Mouse (Mus musculus): ENCODE data around the gene Gm17728.

DNA sequence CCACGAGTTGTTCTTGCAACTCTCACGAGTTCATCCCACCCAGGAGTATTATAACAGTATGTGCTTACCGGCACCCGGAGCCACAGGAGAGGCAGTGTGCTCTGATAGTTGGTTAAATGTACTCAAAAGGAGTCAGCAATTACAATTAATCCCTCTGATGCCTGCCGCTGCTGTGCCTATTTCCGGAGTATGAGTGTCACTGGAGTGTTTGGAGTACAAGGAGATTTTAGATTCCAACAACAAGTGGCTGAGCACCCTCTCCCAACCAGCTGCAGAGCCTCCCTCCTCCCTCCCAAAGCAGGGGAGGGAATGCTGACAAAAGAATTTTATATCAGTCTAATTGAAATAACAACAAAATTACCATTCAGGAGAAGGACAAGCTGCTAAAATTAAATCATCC, 14.2 kb upstream of the Gm17728 start:
- no peak for TF ChIP-seq TAL1 (IDR thresholded peaks at IDR 0.05; ENCODE audit: low read length)
- TF ChIP-seq CTCF (IDR thresholded peaks at IDR 0.05 in 2 of 3, conservative IDR thresholded peaks at IDR 0.05 in 1 of 3; ENCODE audit: control insufficient read depth in 1 of 3, insufficient read depth in 1 of 3, low read depth in 2 of 3, low read length in 3 of 3, poor library complexity in 1 of 3, severe bottlenecking in 1 of 3) = no peak
- no peak for TF ChIP-seq EP300 (IDR thresholded peaks at IDR 0.05; ENCODE audit: low read depth in 1 of 2, low read length in 2 of 2)
- no peak for TF ChIP-seq ZKSCAN1 (IDR thresholded peaks at IDR 0.05; ENCODE audit: low read depth, low read length)
- no peak for TF ChIP-seq MAFK (IDR thresholded peaks at IDR 0.05; ENCODE audit: borderline replicate concordance, low read depth, low read length)
- TF ChIP-seq POLR2AphosphoS5 (IDR thresholded peaks at IDR 0.05; ENCODE audit: borderline replicate concordance, low read depth, low read length) = no peak
- TF ChIP-seq JUND (IDR thresholded peaks at IDR 0.05; ENCODE audit: low read depth, low read length) = no peak
- TF ChIP-seq RCOR1 (IDR thresholded peaks at IDR 0.05; ENCODE audit: low read depth, low read length) = no peak
- no peak for TF ChIP-seq SMC3 (IDR thresholded peaks at IDR 0.05; ENCODE audit: low read depth, low read length)
- TF ChIP-seq GABPA (IDR thresholded peaks at IDR 0.05; ENCODE audit: low read depth, low read length) = no peak
- TF ChIP-seq POLR2AphosphoS2 (IDR thresholded peaks at IDR 0.05; ENCODE audit: low read length) = no peak
- TF ChIP-seq E2F4 (IDR thresholded peaks at IDR 0.05; ENCODE audit: borderline replicate concordance, low read depth, low read length) = no peak
